Mouse (Mus musculus) Patski (cell line): ENCODE measurements around the gene Prg4. TPM values are rescaled to one million over a fixed set of nuclear protein-coding genes. Genes with fewer than 3 reads are reported as not detected.
A peak's percentile ranks its signal among the peaks of the same experiment; 100 is the strongest.

Experiments used
- ATAC-seq: fragments of 100-300 bp; one replicate; pipeline ENCODE4 v1.8.0; 2021
- CTCF ChIA-PET: fragments of 350-600 bp; sonication (Branson Sonifier 250); formaldehyde crosslinking; loops from one replicate; lab custom pipeline; 2022; ENCODE audit warnings: inconsistent platforms; lab: Charles Lee
- POLR2A ChIA-PET: fragments of 350-600 bp; sonication (Branson Sonifier 250); formaldehyde crosslinking; loops from one replicate; lab custom pipeline; 2022; ENCODE audit warnings: antibody characterized with exemption, inconsistent platforms; lab: Charles Lee
- DNase-seq: peaks from one replicate; pipeline ENCODE4 v3.0.0-alpha.2; 2011; ENCODE audit warnings: low read depth, low spot score
- H3K27me3 ChIP-seq: fragments of 371-371 bp; one replicate; pipeline ENCODE4 v1.5.1; 2021
- CTCF ChIP-seq: fragments of 100-300 bp; IDR thresholded peaks from one replicate; pipeline ENCODE4 v1.5.1; 2021
- in situ Hi-C: fragments of 300-500 bp; cut with MboI; formaldehyde crosslinking; loops from 3 replicates; pipeline ENCODE4 v1.11.1; 2018; ENCODE audit warnings: low pct_unique_long_range_greater_than_20kb, mixed read lengths
- polyA plus RNA-seq: library from polyadenylated mRNA; unstranded; gene quantifications from one replicate; pipeline ENCODE4 v1.2.3, GENCODE M21; 2021

Prg4 gene
- polyA plus RNA-seq, 1 experiment from 2014 or later: 0.27 TPM

DNA sequence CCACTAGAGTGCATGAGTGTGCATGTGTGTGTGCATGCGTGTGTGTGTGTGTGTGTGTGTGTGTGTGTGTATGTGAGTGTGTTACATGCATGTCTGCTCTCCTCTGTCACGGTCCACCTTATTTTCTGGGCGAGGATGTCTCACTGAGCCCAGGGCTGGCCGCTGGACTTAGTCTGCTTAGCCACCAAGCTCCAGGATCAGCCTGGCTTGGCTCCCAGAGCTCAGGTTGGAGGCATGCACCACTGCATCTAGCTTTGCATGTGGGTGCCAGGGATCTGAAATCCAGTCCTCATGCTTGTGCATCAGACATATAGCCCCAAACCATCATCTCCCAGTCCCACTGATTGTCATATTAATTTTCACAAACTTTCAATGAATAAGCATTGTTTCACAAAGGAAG lies 2.3 kb downstream of the Prg4 start:
- POLR2A ChIA-PET: interaction anchor here (0.6 kb wide), 1 partner anchor 28 kb away, joined by 3 read pairs; no protein-coding TSS in a partner anchor
- in situ Hi-C loops: no loop called here

DNA sequence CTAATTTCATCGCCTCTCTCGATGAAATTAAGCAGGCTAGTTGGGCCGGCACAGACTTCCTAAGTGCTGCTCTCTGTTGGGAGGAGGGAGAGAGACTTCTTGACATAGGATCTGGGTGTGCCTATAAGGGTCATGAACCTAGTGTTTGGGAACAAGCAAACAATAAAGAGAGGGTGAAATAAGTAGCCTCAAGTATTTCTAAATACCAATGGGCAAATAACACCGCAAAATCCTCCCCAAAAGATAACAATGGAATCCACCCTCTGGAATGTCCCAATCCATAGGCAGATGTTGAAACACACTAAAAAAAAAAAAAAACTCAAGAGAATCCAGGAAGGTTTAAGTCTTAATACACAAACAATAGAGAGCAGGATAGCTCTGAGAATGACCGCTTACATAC lies 2.9 kb downstream of the Prg4 start:
- DNase-seq: no peak
- ChIA-PET CTCF (interaction anchor here (1.7 kb wide), 1 partner anchor 10 kb away, joined by 3 read pairs; no protein-coding TSS in a partner anchor), POLR2A (no interaction called here)
- no peak for ATAC-seq
- TF ChIP-seq CTCF: no peak
- H3K27me3 ChIP-seq: no peaks in the 10 kb centered on the region
- in situ Hi-C loops: no loop called here

More for the DNA sequence above, 2.3 kb downstream of the Prg4 start:
- DNase-seq: no peak
- ATAC-seq: no peak
- TF ChIP-seq CTCF: no peak
- H3K27me3 ChIP-seq: no peaks in the 10 kb centered on the region
- CTCF ChIA-PET: no interaction called here

DNA sequence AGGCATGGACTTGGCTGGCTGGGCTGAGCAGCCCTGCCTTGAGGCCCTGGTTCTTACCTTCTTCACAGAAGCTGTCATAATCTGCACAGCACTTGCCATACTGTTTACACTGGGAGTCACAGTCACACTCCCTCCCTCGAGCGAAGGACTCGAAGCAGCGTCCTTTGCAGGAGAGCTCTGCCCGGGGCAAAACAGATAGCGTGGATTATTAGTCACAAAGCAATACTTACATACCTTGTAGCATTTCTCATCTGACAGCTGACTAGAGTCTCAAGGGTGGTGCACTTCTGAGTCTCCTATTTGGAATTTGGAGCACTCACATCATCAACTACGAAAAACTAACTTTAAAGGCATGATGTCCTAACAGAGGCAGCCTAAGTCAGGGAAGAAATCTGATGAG lies 5.4 kb downstream of the Prg4 start:
- ChIA-PET POLR2A (interaction anchor here (1.0 to 1.6 kb wide), 2 partner anchors 15 to 35 kb away, joined by 3 read pairs; no protein-coding TSS in a partner anchor), CTCF (no interaction called here)
- no peak for TF ChIP-seq CTCF
- ATAC-seq: peak; percentile 88
- H3K27me3 ChIP-seq: no peaks in the 10 kb centered on the region
- in situ Hi-C loops: no loop called here
- DNase-seq: peak; percentile 34

DNA sequence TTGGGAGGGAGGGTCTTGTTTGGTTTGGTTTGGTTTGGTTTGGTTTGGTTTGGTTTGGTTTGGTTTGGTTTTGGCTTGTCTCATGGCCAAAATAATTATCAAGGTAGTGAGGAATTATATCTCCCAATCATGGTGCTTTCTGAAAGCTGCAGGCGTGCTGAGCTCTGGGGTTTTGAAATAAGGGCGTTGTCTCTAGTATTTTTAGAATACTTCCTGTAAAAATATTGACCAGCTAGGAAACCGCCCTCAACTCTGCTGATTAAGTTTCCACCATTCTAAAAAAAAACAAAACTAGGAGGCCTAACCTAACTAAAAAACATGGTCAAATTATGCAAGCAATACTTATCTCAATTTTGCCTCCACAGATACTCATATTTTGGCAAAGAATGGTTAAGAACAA lies 6.4 kb downstream of the Prg4 start:
- ChIA-PET POLR2A (interaction anchor here (1.6 kb wide), 1 partner anchor 16 kb away, joined by 3 read pairs; no protein-coding TSS in a partner anchor), CTCF (no interaction called here)
- in situ Hi-C loops: no loop called here
- TF ChIP-seq CTCF: no peak
- H3K27me3 ChIP-seq: no peaks in the 10 kb centered on the region
- ATAC-seq (no peak), DNase-seq (no peak)

- no peak for TF ChIP-seq CTCF
Measured at GRCm38 (mm10) chr1:150458977-150459376, 7.0 kb downstream of the Prg4 start.

DNA sequence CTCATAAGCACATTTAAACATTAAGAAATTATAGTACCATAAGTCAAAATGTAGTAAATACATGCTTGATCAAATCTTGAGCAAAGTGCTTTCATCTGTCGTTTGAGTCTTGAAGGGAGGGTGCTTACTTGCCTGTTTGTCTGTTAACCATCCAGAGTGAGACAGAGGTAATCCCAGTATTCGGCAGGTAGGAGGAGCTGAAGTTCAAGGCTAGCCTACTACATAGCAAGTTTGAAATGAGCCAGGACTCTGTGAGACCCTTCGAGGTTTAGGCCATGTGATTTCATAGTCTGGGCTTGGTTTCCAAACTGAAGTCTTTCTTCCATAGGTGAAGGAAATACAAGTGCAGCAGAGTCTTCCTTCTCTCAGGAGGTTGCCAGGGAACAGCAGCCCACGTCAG lies 24.2 kb downstream of the Prg4 start:
- DNase-seq (no peak), ATAC-seq (no peak)
- ChIA-PET CTCF (interaction anchor here (1.1 kb wide), 1 partner anchor 10 kb away, joined by 3 read pairs; no protein-coding TSS in a partner anchor), POLR2A (no interaction called here)
- peak; percentile 6 for TF ChIP-seq CTCF
- in situ Hi-C loops: loop anchor here (5.0 to 25.0 kb wide), 2 partner anchors 34 to 971 kb away; no protein-coding TSS in a partner anchor
- no peaks in the 10 kb centered on the region for H3K27me3 ChIP-seq

More at GRCm38 (mm10) chr1:150458977-150459376, 7.0 kb downstream of the Prg4 start:
- in situ Hi-C loops: no loop called here
- ChIA-PET CTCF (no interaction called here), POLR2A (no interaction called here)
- no peak for ATAC-seq
- H3K27me3 ChIP-seq: no peaks in the 10 kb centered on the region
- DNase-seq: no peak

DNA sequence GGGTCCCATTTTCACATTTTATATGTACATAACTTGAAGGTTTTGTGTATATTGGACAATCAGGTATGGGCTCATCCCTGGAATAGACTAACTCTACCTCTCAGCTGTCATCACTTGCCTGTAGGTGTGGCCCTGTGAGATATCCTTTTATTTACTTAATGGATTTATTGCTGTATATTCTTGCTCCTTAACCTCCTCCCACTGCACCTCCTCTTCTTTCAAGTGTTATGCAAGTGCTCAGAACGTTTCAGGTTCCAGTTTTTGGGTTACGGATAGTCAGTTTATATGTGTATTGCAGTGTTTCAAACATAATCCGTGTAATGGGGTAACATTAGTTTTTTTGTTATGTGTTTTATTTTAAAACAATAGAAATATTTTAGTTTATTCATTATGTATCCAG lies 27.3 kb downstream of the Prg4 start:
- ChIA-PET CTCF (interaction anchor here (1.0 to 2.3 kb wide), 2 partner anchors 10 to 20 kb away, joined by 3 to 7 read pairs; no protein-coding TSS in a partner anchor), POLR2A (no interaction called here)
- DNase-seq (no peak), ATAC-seq (no peak)
- H3K27me3 ChIP-seq: no peaks in the 10 kb centered on the region
- TF ChIP-seq CTCF: no peak
- in situ Hi-C loops: loop anchor here (25.0 kb wide), 1 partner anchor 974 kb away; no protein-coding TSS in a partner anchor

GRCm38 (mm10) chr1:150426216-150426615 lies 39.7 kb downstream of the Prg4 start:
- ChIA-PET CTCF (interaction anchor here (1.0 to 2.2 kb wide), 2 partner anchors 10 to 22 kb away, joined by 4 to 6 read pairs; no protein-coding TSS in a partner anchor), POLR2A (interaction anchor here (1.2 to 1.8 kb wide), 2 partner anchors 10 to 34 kb away, joined by 3 read pairs; no protein-coding TSS in a partner anchor)
- DNase-seq (no peak), ATAC-seq (no peak)
- TF ChIP-seq CTCF: no peak
- H3K27me3 ChIP-seq: no peaks in the 10 kb centered on the region
- in situ Hi-C loops: loop anchor here (25.0 kb wide), 1 partner anchor 986 kb away; no protein-coding TSS in a partner anchor

DNA sequence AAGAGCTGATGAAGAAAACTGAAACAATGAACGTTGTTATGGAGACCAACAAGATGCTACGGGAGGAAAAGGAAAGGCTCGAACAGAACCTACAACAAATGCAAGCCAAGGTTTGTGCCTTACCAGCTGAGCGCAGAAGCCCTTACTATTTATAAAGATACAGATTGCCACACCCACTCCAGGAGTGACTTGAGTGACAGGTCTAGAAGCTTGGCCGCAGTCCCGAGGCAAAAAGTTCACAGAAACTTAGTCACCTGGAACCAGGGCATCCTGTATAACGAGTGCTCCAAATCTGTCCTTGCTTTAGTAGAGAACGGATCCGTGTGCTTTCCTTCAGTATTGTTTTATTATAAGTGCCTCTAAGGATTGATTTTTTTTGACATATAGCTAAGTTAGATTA lies 40.3 kb downstream of the Prg4 start:
- in situ Hi-C loops: loop anchor here (25.0 kb wide), 1 partner anchor 987 kb away; no protein-coding TSS in a partner anchor
- POLR2A ChIA-PET: interaction anchor here (1.2 to 1.8 kb wide), 2 partner anchors 9 to 35 kb away, joined by 3 read pairs; no protein-coding TSS in a partner anchor
- ATAC-seq (no peak), DNase-seq (no peak)
- CTCF ChIA-PET: interaction anchor here (1.0 to 2.2 kb wide), 2 partner anchors 9 to 21 kb away, joined by 4 to 6 read pairs; no protein-coding TSS in a partner anchor
- H3K27me3 ChIP-seq: no peaks in the 10 kb centered on the region
- TF ChIP-seq CTCF: no peak

- no peaks in the 10 kb centered on the region for H3K27me3 ChIP-seq
- TF ChIP-seq CTCF: no peak
- ChIA-PET POLR2A (no interaction called here), CTCF (interaction anchor here (0.8 to 1.6 kb wide), 4 partner anchors 15 to 21 kb away, joined by 3 to 4 read pairs (median 4); no protein-coding TSS in a partner anchor)
- in situ Hi-C loops: no loop called here
- ATAC-seq: no peak
- no peak for DNase-seq
Measured at GRCm38 (mm10) chr1:150418426-150418825, 47.5 kb downstream of the Prg4 start.

DNA sequence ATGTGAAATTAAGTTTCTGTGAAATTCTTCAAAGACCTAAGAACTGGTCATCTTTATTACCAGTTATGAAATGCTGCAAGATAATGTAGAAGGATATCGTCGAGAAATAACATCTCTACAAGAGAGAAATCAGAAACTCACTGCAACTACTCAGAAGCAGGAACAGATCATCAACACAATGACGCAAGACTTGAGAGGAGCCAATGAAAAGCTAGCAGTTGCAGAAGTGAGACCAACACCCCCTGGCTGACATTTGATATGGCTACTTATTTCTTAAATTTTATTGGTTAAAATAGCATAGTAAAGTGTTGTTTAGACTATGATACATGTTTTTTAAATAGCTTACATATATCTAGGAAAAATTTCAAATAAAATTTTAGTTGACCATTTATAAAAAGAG lies 50.0 kb downstream of the Prg4 start:
- in situ Hi-C loops: no loop called here
- POLR2A ChIA-PET: interaction anchor here (1.1 kb wide), 1 partner anchor 9 kb away, joined by 3 read pairs; no protein-coding TSS in a partner anchor
- no peak for ATAC-seq
- TF ChIP-seq CTCF: no peak
- no peaks in the 10 kb centered on the region for H3K27me3 ChIP-seq
- DNase-seq: no peak
- CTCF ChIA-PET: interaction anchor here (0.8 to 1.8 kb wide), 3 partner anchors 9 to 13 kb away, joined by 4 to 6 read pairs (median 5); no protein-coding TSS in a partner anchor
